Mouse (Mus musculus): ENCODE results near the gene Ppfia4.

The Ppfia4 gene

DNA sequence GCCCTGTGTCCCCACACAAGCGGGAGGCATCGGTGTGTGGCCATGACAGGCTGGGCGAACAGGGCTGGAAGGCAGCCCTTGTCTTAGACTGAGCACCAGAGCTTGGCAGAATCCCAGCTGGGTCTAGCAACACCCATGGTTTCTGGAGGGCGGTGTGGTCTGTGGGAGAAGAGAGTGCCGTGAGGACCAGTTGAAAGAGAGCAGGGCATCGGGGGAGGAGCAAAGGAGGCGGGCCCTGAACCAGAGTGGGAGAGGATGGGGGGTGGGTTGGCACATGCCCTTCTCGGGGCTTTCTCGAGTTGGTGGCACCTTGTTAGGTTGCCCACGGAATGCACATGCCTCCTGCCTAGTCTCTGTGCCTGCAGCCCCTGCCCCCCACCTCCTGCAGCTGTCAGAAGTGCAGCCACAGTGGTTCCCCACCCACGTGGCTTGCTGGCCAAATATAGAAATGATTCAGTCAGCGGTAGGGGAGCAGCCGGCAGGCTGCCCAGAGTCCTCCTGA, at the start of gene Ppfia4:
Ppfia4 (minus strand) TSS at position 159 of the 502 bp plus-strand sequence.
- DNase-seq = peak; percentile 41

GRCm38 (mm10) chr1:134381795-134382625, 49.3 kb upstream of the Ppfia4 start:
- DNase-seq = peak; percentile 9

- DNase-seq = no peak
Observed at GRCm38 (mm10) chr1:134381051-134381450, 48.3 kb upstream of the Ppfia4 start.

GRCm38 (mm10) chr1:134374124-134374523, 41.4 kb upstream of the Ppfia4 start:
- no peak for DNase-seq

DNA sequence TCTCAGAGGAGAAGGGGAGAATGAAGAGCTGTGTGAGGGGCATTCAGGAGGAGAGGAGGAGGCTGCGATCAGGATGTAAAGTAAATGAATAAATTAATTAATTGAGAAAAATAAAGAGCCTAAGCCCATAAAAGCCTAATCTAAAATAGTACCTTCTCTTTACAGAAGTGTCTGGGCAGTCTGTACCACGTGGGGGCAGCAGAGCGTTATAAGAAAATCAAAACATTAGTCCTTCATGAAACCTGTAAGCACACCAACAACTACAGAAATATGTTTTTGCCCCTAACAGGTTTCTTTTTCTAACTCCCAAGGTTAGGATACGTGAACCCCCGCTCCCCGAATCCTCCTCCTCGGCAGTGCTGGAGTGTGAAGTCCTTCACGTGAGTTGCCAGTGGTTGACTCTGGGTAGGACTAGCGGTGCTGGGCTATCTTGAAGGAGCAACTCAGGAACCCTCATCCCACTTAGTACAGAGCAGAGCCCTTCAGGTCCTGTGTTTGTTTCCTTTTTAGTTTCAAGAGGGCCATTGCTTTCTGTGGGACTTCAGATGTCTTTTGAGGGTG, 36.1 kb upstream of the Ppfia4 start:
- peak; percentile 82 for DNase-seq

GRCm38 (mm10) chr1:134365491-134365890, 32.8 kb upstream of the Ppfia4 start:
- DNase-seq = no peak

DNA sequence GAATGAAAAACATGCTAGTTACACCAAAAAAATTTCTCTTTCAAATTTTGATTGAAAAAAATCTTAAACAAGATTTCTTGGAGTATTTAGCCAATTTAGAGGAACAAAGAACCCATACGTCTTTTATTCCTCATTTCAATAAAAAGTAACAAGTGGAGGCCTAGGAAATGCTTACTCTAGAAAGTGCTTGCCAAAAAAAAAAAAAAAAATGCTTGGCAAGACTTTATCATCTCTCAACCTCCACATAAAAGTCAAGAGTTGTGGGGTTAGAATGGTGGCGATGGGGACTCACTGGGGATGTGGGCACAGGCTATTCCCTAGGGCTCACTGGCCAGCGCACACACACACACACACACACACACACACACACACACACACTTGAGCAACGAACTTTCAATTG, 30.5 kb upstream of the Ppfia4 start:
- DNase-seq = no peak

DNA sequence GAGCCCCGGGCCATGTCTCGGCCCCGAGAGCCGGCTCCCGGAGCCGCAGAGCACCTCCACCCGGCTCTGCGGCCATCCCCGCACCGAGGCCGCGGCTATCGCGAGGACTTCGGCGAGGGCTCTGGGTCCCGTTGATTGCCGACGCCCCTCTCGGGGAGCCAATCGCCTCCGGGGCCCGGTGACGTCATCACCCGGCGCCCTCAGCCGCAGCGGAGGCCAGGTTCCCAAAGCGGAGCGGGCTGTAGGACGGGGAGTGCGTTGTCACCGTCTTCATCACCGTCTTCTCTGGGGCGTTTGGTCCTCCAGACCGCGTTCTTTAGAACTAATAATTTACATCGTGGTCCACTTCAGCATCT, 29.1 kb upstream of the Ppfia4 start, which contains the start of gene Tmem183a:
Tmem183a (minus strand) TSS at position 123 of the 356 bp plus-strand sequence.
- peak; percentile 97 for DNase-seq

DNA sequence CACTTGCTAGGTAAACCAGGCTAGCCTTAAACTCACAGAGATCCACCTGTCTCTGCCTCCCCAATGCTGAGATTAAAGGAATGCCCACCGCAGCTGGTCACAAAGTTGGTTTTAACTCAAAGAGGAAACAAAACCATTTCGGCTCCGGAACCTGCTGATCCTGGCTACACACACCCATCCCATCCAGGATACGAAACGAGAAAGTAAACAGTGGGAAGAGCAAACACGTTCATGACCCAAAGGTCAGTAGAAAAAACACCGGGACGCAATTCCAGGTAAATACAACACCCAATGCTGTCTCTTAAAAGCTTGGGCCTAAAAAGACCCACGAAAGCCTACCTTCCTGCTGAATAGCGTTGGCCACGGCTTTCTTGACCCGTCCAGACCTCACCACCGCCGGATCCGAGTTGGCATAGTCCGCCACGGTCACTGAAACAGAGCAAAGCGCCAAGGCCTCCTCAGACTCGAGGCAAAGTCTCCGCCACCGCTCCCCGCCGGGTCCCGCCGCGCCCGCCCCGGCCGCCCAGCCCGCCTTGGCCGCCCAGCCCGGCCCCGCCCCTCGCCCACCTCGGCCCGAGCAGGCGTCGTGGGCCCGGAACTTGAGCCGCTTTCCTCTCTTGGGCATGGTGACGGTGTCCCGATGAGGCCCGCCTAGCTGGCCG, 28.6 kb upstream of the Ppfia4 start:
- DNase-seq = no peak

DNA sequence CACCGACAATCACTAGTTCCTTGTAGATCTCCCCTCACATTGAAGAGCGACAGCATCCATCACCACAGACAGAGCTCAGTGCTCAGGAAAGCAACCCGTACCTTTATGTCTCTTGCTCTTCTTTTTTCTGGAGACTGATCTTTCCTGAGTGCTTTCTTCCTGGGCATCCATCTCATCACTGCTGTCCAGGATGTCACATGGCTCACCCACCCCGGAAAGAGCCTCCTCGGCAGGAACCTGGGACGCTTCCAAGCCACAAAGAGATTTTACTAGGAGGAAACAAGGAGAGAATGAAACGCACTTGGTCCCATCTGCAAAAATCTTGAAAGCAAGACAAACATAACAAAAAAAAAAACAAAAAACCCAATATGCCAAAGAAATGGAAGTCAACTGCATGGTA, 27.9 kb upstream of the Ppfia4 start:
- no peak for DNase-seq

DNA sequence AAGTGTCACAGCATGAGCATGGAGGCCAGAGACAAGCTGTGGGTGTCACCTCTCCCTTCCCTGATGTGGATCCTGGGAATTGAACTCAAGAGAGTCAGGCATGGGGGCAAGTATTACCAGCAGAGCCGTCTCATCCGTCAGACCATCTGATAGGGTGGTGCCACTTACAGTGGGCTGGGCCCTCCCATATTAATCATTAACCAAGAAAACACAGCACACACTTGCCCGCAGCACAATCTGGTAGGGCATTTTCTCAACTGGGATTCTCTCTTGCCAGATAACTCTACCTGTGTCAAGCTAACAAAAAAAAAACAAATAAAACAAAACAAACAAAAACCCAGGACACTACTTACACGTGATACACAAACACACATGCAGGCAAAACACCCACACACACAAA, 24.7 kb upstream of the Ppfia4 start:
- DNase-seq = no peak

- no peak for DNase-seq
Observed at GRCm38 (mm10) chr1:134353326-134353725, 20.6 kb upstream of the Ppfia4 start.

GRCm38 (mm10) chr1:134347791-134348190, 15.1 kb upstream of the Ppfia4 start:
- no peak for DNase-seq

- DNase-seq = no peak
Observed at GRCm38 (mm10) chr1:134345075-134345474, 12.3 kb upstream of the Ppfia4 start.

- peak; percentile 71 for DNase-seq
Observed at GRCm38 (mm10) chr1:134344005-134344950, 11.6 kb upstream of the Ppfia4 start.

- no peak for DNase-seq
Observed at GRCm38 (mm10) chr1:134343567-134343966, 10.8 kb upstream of the Ppfia4 start.

GRCm38 (mm10) chr1:134342781-134343310, 10.1 kb upstream of the Ppfia4 start:
- DNase-seq = no peak

DNA sequence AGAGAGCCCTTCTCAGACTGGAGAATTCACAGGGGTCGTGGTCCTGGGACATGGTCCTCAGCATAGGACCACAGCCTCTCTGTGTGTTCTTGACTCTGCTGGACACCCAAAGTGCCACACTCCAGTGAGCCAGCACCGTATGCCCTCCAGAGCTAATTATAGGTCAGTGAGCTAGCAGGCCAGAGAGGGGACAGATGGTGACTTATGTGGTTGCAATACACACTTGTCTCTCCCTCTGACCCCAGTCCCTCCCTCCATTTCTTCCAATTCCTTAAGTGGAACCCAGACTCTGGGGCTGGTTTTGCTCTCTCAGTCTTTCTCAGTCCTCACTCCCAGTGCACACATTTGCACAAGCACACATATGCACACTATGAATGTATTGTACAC, 9.5 kb upstream of the Ppfia4 start:
- no peak for DNase-seq

DNA sequence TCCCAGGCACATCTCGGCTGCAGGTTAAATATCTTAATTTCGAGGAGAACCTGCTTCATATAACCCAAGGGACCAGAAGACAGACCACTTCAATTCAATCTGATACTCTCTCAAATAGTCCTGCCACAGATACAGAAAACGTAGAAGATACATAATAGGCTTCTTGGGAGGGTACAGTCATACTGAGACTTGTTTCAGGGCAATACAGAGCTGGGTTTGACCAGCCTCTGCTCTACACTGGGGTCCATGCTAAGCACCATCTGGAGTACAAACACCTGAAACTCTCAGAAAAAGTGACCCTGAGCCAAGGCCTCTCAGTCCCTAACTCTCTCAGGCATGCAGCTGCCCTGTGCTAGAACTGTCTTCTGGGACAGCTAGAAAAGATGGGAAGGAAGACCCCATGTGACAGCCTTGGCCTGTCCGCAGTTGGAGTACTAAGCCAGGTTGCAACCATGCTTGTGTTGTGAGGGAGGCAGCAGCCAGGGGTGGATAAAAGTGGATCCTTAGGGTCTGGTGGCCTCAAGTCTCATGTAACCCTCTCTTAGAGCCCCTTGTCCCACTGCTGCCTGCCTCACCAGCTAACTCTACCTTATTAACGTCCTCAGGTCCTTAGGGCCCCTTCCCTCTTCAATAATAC, 9.0 kb upstream of the Ppfia4 start:
- no peak for DNase-seq

DNA sequence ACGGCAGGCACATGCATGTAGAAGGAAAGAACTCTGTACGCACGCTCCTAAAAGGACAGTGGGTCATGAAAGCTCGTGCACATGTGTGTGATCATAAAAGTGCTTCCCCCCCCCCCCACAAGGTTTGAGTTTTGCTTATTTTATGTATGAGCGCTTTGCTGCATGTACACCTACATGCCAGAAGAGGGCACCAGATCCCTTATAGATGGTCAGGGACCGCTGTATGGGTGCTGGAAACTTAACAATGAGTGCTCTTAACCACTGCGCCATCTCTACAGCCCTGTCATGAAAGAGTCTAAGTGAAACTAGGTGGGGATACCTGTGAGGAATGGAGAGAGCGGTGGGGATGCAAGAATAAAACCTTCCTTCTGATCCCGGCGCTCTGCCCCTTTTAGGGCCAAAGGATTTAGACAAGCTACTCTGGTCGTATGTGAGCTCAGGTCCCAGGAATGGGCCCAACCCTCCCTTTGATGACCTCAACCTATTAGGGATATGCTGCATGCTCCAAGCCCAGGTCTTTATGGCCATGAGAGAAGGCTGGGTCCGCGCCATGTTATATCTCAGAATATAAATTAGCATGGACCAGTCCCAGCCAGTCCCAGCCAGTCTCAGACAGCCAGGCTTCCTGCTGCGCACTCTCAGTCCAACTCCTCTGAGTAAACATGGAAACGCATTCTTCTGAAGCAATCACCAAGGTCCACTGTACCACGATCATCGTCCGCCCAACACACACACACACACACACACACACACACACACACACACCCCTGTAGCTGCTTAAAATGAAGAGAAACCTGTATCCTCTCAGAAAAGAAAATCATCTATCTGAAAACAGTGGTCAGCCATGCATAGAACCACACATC, 7.3 kb upstream of the Ppfia4 start:
- no peak for DNase-seq

GRCm38 (mm10) chr1:134339162-134339561, 6.4 kb upstream of the Ppfia4 start:
- DNase-seq = no peak

Measured in lung, postnatal 14 days (tissue).